Mouse (Mus musculus) effector memory CD4-positive, alpha-beta T cell, adult 7 months (primary cell): ENCODE results near the gene Ophn1. TPM values are rescaled to one million over a fixed set of nuclear protein-coding genes. Genes with fewer than 3 reads are reported as not detected.

Experiments
- polyA plus RNA-seq: library from polyadenylated mRNA; unstranded; fragments of 100-300 nt; shearing (Covaris generic); gene quantifications from one replicate; pipeline ENCODE4 v1.2.1, GENCODE M21; 2017

Ophn1 gene
- polyA plus RNA-seq, result not detected

DNA sequence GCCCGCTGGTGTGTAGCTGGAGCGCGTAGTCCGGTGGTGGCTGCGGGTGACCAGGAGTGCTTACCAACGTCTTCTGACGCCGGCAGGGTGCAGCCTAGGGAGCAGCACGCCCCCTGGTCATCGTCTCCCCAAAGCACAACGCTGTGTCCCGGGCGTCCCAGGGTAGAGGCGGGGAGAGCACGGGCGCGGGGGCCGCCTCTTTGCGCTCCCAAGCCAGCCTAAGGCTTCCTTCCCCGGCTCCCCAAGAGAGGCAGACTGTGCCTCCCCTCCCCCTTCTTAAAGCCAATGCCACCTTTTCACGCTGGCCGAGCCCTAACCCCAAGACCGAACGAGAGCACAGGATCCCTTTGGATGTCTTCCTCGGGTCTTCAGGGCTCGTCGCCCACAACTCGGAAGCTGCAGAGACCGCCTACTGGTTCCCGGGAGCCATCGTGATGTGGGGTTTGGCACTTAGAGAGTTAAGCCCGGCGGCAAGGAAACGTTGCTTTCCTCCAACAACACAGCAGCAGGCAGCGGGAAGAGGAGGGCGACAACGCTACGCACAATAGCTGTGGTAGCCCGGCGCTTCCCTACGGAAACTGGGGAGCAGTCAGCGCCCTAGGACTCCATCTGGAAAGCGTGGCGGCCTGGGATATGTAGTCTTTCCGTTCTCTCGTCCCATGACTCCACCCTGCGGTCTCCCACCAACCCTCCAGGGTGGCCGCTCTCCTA, at the start of gene Ophn1:
Gene Ophn1 (minus strand): TSS at position 620 of the 711 bp plus-strand sequence.

DNA sequence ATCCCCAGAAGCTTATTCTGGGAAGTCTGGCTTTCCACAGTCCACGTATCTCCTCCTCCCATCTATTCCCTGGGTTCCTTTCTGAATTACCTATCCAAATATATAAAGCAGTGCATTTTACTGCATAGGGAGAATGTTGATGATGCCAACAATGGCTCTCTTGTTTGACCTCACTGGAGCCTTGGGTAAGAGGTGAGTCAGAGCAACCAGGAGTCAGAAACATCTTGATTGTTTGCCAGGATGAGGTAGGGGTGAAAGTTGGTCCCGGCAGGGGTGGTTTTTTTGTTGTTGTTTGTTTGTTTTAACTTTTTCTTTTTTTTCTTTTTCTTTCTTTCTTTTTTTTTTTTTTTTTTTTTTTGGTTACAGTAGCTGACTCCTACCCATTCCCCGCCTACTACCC, 45.3 kb upstream of the Ophn1 start, which contains the start of gene Yipf6:
Gene Yipf6 (plus strand): TSS at position 216 of the 400 bp plus-strand sequence.

Other genes with a start within 250 kb of the Ophn1 start
- gene Yipf6, start 45.3 kb upstream of the Ophn1 start, polyA plus RNA-seq, result 40.1 TPM
- 0.35 TPM for gene Stard8, start 112.2 kb upstream of the Ophn1 start, polyA plus RNA-seq
- gene Efnb1, start 245.1 kb upstream of the Ophn1 start, polyA plus RNA-seq, result 2.6 TPM